Mouse (Mus musculus): ENCODE data around the gene Cers5. TPM values are rescaled to one million over a fixed set of nuclear protein-coding genes. Genes with fewer than 3 reads are reported as not detected.

Gene Cers5
- 85.7 TPM for polyA plus RNA-seq (2017; shearing (Covaris generic))

DNA sequence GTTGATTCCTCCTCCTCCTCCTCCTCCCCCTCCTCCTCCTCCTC lies at the start of gene Cers5:
Gene Cers5 (minus strand): TSS at position 5 of the 44 bp plus-strand sequence.

DNA sequence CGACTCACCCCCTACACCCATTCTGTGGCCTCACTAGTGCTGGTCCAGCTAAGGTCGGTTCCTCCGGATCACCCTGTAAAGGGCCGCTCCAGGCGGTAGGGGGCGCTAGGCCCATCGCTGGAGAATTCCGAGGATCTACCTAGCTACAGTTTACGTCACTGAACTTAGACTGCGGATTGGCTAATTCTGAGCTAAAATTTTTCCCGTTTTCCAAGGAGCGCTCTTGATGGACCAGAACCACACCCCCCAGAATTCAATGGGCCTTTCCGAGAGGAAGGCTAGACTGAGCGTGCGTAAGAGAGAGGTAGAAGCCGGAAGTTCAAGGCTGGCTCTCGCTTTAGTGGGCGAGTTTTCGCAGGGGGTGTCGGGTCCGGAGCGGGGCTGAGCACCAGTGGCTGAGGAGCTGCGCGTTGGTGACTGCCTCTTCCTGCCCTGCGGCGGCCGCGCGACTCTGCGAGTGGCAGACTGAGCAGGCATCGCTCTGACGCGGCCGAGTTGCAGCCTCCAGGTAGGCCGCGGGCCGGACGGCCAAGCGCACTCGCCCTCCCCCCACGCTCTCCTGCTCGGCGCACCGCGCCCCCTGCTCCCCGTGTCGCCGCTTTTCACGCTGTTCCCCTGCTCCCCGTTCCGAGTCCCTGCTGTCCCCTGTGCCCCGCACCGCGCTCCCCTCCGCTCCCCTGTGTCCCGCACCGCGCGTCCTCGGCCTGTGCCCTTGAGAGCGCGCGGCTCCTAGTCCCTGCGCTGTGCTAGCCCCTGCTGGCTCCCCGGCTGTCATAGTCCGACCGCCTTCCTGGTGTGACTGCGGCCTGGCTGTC lies 47.1 kb downstream of the Cers5 start, which contains the start of gene Cox14:
Gene Cox14 (plus strand): TSS at position 278 of the 815 bp plus-strand sequence.

DNA sequence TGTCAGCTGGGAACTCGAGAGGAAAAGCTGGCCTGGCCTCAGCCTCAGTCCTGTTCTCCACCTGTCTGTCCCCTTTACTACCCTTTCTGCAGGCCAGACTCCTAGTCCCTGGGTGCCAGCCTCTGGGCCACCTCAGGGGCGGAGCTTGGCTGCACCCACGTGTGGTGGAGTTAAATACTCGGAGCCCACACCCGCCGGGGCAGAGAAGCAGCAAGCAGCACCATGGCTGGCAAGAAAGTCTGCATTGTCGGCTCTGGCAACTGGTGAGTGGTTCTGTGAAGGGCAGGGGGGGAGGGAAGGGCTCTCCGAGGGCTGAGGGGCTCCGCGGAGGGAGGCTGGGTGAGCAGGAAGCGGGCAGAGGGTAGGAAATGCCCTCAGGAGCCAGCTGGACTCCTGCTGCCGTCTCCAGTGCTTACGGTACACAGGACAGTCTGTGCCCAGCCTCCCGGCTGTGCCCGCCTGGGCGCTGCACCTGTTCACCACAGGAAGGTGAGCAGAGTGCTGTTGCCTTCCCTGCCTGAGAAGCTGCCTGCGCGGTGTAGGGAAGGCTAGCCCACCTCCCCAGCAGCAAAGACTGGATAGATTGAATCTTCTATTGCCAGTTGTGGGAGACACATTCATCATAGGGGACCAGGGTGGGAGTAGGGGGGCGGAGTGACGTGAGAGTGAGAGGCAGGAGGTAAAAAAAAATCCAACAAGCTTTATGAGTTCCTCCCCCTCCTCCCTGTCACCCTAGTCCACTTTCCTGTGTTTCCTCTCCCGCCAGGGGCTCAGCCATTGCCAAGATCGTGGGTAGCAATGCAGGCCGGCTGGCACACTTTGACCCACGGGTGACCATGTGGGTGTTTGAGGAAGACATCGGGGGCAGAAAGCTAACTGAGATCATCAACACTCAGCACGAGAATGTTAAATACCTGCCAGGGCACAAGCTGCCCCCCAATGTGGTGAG lies 55.0 kb downstream of the Cers5 start, which contains the start of gene Gpd1:
Gene Gpd1 (plus strand): TSS at position 130 of the 949 bp plus-strand sequence.

DNA sequence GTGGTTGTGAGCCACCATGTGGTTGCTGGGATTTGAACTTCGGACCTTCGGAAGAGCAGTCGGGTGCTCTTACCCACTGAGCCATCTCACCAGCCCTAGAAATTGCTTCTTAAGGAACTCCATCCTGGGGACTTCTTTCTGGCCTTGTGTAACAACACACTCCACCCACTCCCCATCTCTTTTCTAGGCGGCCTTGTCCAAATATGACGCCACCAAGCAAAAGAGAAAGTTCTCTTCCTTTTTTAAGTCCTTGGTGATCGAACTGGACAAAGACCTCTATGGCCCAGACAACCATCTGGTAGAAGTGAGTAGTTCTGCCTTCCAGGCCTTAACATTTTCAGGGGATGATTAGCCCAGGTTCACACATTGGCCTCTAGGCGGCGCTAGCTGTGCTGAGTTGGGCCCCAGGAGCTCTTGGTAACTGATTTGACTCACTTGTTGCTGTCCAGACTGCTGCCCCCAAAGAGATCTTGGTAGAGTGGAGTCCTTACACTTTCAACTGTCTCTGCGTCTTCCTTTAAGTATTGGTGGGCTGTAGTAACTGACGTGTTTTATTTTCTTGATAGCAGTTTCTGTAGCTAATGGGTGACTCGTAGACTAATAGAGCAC lies 67.1 kb downstream of the Cers5 start, which contains the start of gene Gm17349:
Gene Gm17349 (minus strand): TSS at position 51 of the 609 bp plus-strand sequence.

DNA sequence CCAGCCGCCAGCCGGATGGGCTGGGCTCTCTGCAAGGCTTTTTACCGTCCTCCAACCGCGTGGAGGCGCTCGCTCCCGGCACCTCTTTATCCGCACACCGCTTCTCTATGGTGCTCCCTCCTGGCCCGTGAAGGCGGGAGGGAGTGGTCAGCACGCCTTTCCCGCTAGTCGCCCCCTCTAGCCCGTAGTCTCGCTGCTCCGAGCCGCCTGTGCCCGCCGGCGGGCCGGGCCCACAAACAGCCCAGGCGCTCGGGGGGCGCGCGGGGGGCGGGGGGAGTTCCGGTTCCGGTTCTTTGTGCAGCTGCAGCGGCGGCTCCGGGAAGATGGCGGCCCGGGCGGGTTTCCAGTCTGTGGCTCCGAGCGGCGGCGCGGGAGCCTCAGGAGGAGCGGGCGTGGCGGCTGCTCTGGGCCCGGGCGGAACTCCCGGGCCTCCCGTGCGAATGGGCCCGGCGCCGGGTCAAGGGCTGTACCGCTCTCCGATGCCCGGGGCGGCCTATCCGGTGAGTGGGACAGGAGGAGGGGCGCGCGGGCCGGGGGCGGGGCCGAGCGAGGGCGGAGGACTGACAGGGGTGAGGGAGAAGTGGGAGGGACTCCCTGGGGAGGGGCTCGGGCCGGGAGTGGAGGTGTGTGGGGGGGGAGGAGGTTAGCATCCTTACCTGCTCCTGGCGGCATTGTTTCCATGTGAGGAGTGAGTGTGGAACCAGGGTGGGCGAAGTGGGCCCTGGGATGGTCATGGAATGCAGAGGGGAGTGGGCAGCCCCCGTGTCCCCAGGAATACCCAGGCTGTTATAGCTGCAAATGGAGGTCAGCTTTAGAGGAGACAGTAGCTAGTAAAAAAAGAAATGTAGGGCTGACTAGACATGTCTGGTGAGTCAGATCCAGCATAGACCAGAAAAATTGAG lies 70.4 kb downstream of the Cers5 start, which contains the start of gene Smarcd1:
Gene Smarcd1 (plus strand): TSS at position 131 of the 902 bp plus-strand sequence.

Other genes starting within 250 kb of the Cers5 start
- gene Faim2, start 244.7 kb downstream of the Cers5 start, polyA plus RNA-seq (2017; shearing (Covaris generic)) = 0.13 TPM
- not detected for gene Aqp2, start 193.8 kb downstream of the Cers5 start, polyA plus RNA-seq (2017; shearing (Covaris generic))
- not detected for gene Aqp5, start 182.1 kb downstream of the Cers5 start, polyA plus RNA-seq (2017; shearing (Covaris generic))
- gene Aqp6, start 171.5 kb downstream of the Cers5 start, polyA plus RNA-seq (2017; shearing (Covaris generic)) = not detected
- 21.3 TPM for gene Racgap1, start 121.2 kb downstream of the Cers5 start, polyA plus RNA-seq (2017; shearing (Covaris generic))
- 1.0 TPM for gene Asic1, start 102.5 kb downstream of the Cers5 start, polyA plus RNA-seq (2017; shearing (Covaris generic))
- gene Smarcd1, start 70.8 kb downstream of the Cers5 start, polyA plus RNA-seq (2017; shearing (Covaris generic)) = 36.9 TPM
- gene Gm17349, start 67.4 kb downstream of the Cers5 start, polyA plus RNA-seq (2017; shearing (Covaris generic)) = not detected
- 0.06 TPM for gene Gpd1, start 55.4 kb downstream of the Cers5 start, polyA plus RNA-seq (2017; shearing (Covaris generic))
- 162 TPM for gene Cox14, start 47.3 kb downstream of the Cers5 start, polyA plus RNA-seq (2017; shearing (Covaris generic))
- 1.6 TPM for gene Lima1, start 102.6 kb upstream of the Cers5 start, polyA plus RNA-seq (2017; shearing (Covaris generic))
- gene Fam186a, start 194.2 kb upstream of the Cers5 start, polyA plus RNA-seq (2017; shearing (Covaris generic)) = not detected
- gene Larp4, start 197.2 kb upstream of the Cers5 start, polyA plus RNA-seq (2017; shearing (Covaris generic)) = 60.1 TPM

All from CD4-positive, CD25-positive, alpha-beta regulatory T cell (primary cell).